Mouse (Mus musculus) heart, adult 2 months (tissue): ENCODE data around the gene Mrgpra2b. TPM values are rescaled to one million over a fixed set of nuclear protein-coding genes. Genes with fewer than 3 reads are reported as not detected.
"Not testable (repeated sequence)": the region's sequence is repeated elsewhere in the genome, so short reads cannot be mapped to it uniquely, and the experiment has no call there.

Experiments
- DNase-seq, 2 experiments: peaks; one replicate each; pipeline ENCODE4 v3.0.0; 2021
- H3K27ac ChIP-seq: fragments of 200-600 bp; 2 replicates; pipeline ENCODE4 v1.8.1; 2022
- H3K27me3 ChIP-seq: fragments of 200-500 bp; 2 replicates; pipeline ENCODE4 v1.6.1; 2012; ENCODE audit warnings: mild to moderate bottlenecking, low read length, inconsistent platforms, mixed read lengths; ENCODE audit not compliant: control insufficient read depth, insufficient read depth
- H3K36me3 ChIP-seq: fragments of 200-500 bp; 2 replicates; pipeline ENCODE4 v1.6.1; 2012; ENCODE audit warnings: low read length, inconsistent platforms; ENCODE audit not compliant: control insufficient read depth, insufficient read depth
- H3K4me1 ChIP-seq: fragments of 200-500 bp; 2 replicates; pipeline ENCODE4 v1.6.1; 2011; ENCODE audit warnings: low read length; ENCODE audit not compliant: control insufficient read depth, insufficient read depth
- H3K4me3 ChIP-seq: fragments of 200-600 bp; 2 replicates; pipeline ENCODE4 v1.8.1; 2022
- H3K79me2 ChIP-seq: fragments of 200-500 bp; replicated peaks from 2 replicates; pipeline ENCODE4 v1.6.1; 2012; ENCODE audit warnings: mild to moderate bottlenecking, inconsistent platforms, low read length, moderate library complexity, mixed read lengths; ENCODE audit not compliant: control insufficient read depth, insufficient read depth
- H3K9ac ChIP-seq: fragments of 200-500 bp; 2 replicates; pipeline ENCODE4 v1.6.1; 2012; ENCODE audit warnings: low read depth, mild to moderate bottlenecking, control low read depth, inconsistent platforms, low read length, mixed read lengths
- WGBS: fragments of 180-500 bp; shearing (Covaris S2); methylation state at CpG from one replicate; pipeline ENCODE4 v1.1.7; 2018; 5-methylcytosine and 5-hydroxymethylcytosine counted together
- intact Hi-C: fragments of 180-260 bp; cut with DNase I; formaldehyde crosslinking; loops from one replicate; pipeline ENCODE4 v1.15.1; 2025
- polyA plus RNA-seq: library from polyadenylated mRNA; depleted of rRNA; stranded (reverse); fragments of >200 nt; gene quantifications from 2 replicates; pipeline ENCODE4 v1.2.3, GENCODE M21; 2012; rRNA removed
- total RNA-seq, 2 experiments: library from RNA; stranded (reverse); gene quantifications; 2 replicates each; pipeline ENCODE4 v1.2.3; 2021

Mrgpra2b gene
- total and polyA plus RNA-seq, 3 experiments, result 0.26 TPM; not detected in 2

DNA sequence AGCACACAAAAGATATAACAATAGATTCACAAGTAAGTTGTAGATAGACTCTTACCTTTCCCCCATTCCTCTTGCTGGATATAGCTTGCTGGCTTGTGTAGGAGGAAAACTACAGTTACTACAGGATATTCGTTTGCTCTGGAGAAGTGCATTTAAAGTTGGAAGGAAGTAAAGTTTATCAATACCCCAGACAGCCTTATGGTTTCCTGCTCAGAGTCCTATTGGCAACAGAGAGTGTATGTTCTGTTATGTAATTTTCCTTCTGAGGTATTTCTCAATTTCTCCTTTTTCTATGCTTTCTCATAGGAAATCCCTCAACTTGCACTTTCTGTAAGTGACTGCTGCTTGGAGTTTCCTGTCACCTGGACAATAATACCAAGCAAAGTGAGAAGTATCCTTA, 76.6 kb downstream of the Mrgpra2b start, which contains the start of gene Mrgpra2a:
TSS of gene Mrgpra2a (minus strand) at position 125 of the 400 bp plus-strand sequence.
- DNase-seq, H3K4me3 ChIP-seq, H3K9ac ChIP-seq, intact Hi-C loops, H3K27me3 ChIP-seq, H3K36me3 ChIP-seq, H3K27ac ChIP-seq, H3K4me1 ChIP-seq, H3K79me2 ChIP-seq: not testable (repeated sequence)
- no CpG with 5 or more reads among the region's 1 CpGs for whole genome bisulfite sequencing

DNA sequence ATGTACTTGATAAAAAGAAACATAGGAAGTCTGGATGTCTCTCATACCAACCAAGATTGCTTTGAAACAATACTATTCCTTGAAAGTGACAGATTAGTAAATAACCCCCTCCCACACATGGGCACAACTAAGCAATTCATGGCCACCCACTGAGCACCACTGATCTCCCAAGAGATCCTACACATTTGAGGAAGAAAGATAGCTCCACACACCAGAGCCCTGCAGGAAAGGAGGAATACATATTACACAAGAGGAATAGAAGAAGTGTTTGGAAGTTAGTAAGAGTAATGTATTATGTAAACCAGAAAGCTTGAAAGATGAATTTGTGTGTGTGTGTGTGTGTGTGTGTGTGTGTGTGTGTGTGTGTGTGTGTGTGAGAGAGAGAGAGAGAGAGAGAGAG, 82.9 kb downstream of the Mrgpra2b start:
- H3K27ac ChIP-seq, H3K4me1 ChIP-seq, intact Hi-C loops, H3K36me3 ChIP-seq, H3K9ac ChIP-seq, H3K27me3 ChIP-seq, H3K79me2 ChIP-seq, H3K4me3 ChIP-seq, DNase-seq: not testable (repeated sequence)

DNA sequence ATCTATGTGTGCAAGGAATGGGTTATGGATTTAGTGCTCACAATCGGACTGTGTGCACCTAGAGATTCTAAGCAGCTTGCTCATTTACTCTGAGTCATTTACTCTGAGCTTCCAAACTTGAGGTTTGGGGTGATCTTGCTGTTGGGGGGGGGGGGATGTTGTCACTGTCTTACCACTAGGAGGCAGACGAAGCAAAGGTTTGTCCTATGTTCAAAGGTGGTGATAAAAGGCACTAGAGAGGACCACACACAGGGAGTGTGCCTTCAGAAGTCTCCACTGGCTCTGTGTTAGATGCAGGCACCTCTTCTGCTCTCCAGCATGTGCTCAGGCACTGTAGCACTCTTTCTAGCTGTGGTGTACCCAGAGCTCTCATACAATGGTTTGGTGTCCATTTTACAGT, 92.2 kb downstream of the Mrgpra2b start:
- intact Hi-C loops, DNase-seq: not testable (repeated sequence)

DNA sequence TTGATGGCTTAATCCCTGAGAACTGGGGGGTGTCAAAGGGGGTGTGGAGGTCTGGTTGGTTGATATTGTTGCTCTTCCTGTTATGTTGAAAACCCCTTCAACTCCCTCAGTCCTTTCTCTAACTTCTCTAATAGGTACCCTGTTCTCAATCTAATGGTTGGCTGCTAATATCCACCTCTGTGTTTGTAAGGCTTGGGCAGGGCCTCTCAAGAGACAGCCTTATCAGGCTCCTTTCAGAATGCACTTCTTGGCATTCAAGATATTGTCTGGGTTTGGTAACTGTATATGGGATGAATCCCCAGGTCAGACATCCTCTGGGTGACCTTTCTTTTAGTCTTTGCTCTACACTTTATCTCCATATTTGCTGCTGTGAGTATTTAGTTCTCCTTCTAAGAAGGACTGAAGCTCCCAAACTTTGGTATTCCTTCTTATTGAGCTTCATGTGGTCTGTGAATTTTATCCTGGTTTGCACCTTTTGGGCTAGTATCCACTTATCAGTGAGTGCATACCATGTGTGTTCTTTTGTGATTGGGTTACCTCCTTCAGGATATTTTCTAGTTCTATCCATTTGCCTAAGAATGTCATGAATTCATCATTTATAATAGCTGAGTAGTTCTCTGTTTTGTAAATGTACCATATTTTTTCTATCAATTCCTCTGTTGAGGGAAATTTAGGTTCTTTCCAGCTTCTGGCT, 100.7 kb downstream of the Mrgpra2b start:
- H3K4me3 ChIP-seq, H3K36me3 ChIP-seq, H3K27me3 ChIP-seq, H3K27ac ChIP-seq, DNase-seq, H3K9ac ChIP-seq, intact Hi-C loops, H3K4me1 ChIP-seq, H3K79me2 ChIP-seq: not testable (repeated sequence)

More for the DNA sequence above, 92.2 kb downstream of the Mrgpra2b start:
- H3K27me3 ChIP-seq, H3K27ac ChIP-seq, H3K36me3 ChIP-seq, H3K4me3 ChIP-seq, H3K9ac ChIP-seq, H3K79me2 ChIP-seq, H3K4me1 ChIP-seq: not testable (repeated sequence)
- 44% methylated on average over 2 of the region's 2 CpGs for WGBS

Other genes with a start within 250 kb of the Mrgpra2b start
- not detected for gene Mrgpra1, start 174.6 kb downstream of the Mrgpra2b start, total RNA-seq
- gene Mrgpra1, start 174.6 kb downstream of the Mrgpra2b start, polyA plus RNA-seq, result not detected in 2 replicates
- gene Mrgpra2a, start 76.7 kb downstream of the Mrgpra2b start, total RNA-seq, result not detected
- not detected in 2 replicates for gene Mrgpra2a, start 76.7 kb downstream of the Mrgpra2b start, polyA plus RNA-seq
- gene Mrgpra3, start 72.5 kb upstream of the Mrgpra2b start, total RNA-seq, result not detected
- not detected in 2 replicates for gene Mrgpra3, start 72.5 kb upstream of the Mrgpra2b start, polyA plus RNA-seq